24 mouse cellular contexts compared by ENCODE assay signal in the genomic region with DNA sequence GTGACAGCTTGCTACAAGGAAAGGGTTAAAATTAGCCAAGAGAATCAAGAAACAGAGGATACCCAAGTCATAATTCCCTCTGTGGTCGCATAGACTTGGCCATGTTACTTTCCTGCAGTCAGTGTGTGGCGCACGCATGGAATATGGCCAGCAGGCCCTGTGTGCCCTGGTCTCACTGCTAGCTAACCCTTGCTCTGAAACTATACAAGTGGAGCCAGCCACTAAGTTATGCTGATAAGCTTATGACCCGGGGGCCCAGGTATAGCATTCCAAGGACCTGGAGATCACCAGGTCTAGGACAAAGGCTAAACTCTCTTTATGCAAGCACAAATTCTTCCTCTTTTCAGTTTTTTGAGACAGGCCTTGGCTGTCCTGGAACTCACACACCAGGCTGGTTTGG.
"Had no signal": no experiment of that assay in that cellular context is flagged by ENCODE, and none has a peak within 500 bp of the region (broad histone marks: within the 10 kb centered on the region; RNA-seq: fewer than 3 reads in every experiment).

No protein-coding gene starts in this region.

- H3K4me3 ChIP-seq: forebrain, embryonic 15.5 days; heart, embryonic 10.5 days; heart, embryonic 13.5 days; heart, embryonic 15.5 days; hindbrain, embryonic 13.5 days; hindbrain, embryonic 15.5 days; layer of hippocampus, adult 2 months; limb, embryonic 13.5 days; limb, embryonic 15.5 days; liver, embryonic 12.5 days had no signal

- ATAC-seq: forebrain, embryonic 15.5 days; forebrain, postnatal 0 days; hindbrain, postnatal 0 days; liver, embryonic 12.5 days had no signal

- H3K27ac ChIP-seq: forebrain, embryonic 15.5 days; heart, embryonic 10.5 days; heart, embryonic 13.5 days; heart, embryonic 15.5 days; hindbrain, embryonic 13.5 days; hindbrain, embryonic 15.5 days; hindbrain, postnatal 0 days; layer of hippocampus, adult 2 months; limb, embryonic 13.5 days; limb, embryonic 15.5 days; liver, embryonic 12.5 days; liver, embryonic 14.5 days had no signal

- H3K4me1 ChIP-seq: heart, embryonic 10.5 days; hindbrain, embryonic 13.5 days; hindbrain, embryonic 15.5 days; limb, embryonic 13.5 days; limb, embryonic 15.5 days; liver, embryonic 12.5 days had no signal

- DNase-seq: forebrain, postnatal 0 days; gastrocnemius, postnatal 10 days; gastrocnemius, postnatal 36 days; heart, adult 18-20 months; heart, postnatal 14 days; heart, postnatal 36 days; kidney, adult 18-20 months; kidney, adult 8-10 months; kidney, postnatal 10 days; kidney, postnatal 25 days; kidney, postnatal 4 days; left cerebral cortex, postnatal 4 days had no signal

- H3K9me3 ChIP-seq: forebrain, embryonic 15.5 days; heart, embryonic 10.5 days; heart, embryonic 13.5 days; heart, embryonic 15.5 days; hindbrain, embryonic 13.5 days; hindbrain, embryonic 15.5 days; limb, embryonic 13.5 days; limb, embryonic 15.5 days; liver, embryonic 12.5 days had no signal

- H3K9ac ChIP-seq: forebrain, embryonic 15.5 days; forebrain, postnatal 0 days; heart, embryonic 13.5 days; heart, embryonic 15.5 days; hindbrain, embryonic 13.5 days; hindbrain, embryonic 15.5 days; limb, embryonic 13.5 days; limb, embryonic 15.5 days; liver, embryonic 12.5 days; liver, embryonic 14.5 days had no signal

- H3K4me2 ChIP-seq: forebrain, embryonic 15.5 days; heart, embryonic 13.5 days; heart, embryonic 15.5 days; hindbrain, embryonic 13.5 days; hindbrain, embryonic 15.5 days; limb, embryonic 13.5 days; limb, embryonic 15.5 days; liver, embryonic 12.5 days had no signal

- H3K27me3 ChIP-seq: forebrain, embryonic 15.5 days; hindbrain, embryonic 13.5 days; hindbrain, embryonic 15.5 days; limb, embryonic 13.5 days; limb, embryonic 15.5 days; liver, embryonic 12.5 days had no signal
